Mouse (Mus musculus) C2C12 (cell line): ENCODE results near the gene H2-M10.6. TPM values are rescaled to one million over a fixed set of nuclear protein-coding genes. Genes with fewer than 3 reads are reported as not detected.

Experiments used
- H3K27me3 ChIP-seq: one replicate; pipeline ENCODE4 v1.6.1; 2011; ENCODE audit not compliant: control insufficient read depth, insufficient read depth, insufficient read length
- H3K36me3 ChIP-seq: one replicate; pipeline ENCODE4 v1.6.1; 2011; ENCODE audit not compliant: control insufficient read depth, insufficient read depth
- H3K4me3 ChIP-seq: one replicate; pipeline ENCODE4 v1.5.1; 2011; ENCODE audit warnings: mild to moderate bottlenecking, control low read depth; ENCODE audit not compliant: poor library complexity, insufficient read depth, severe bottlenecking
- H3K79me2 ChIP-seq: one replicate; pipeline ENCODE4 v1.6.1; 2011; ENCODE audit not compliant: control insufficient read depth, insufficient read depth
- H3K79me3 ChIP-seq: one replicate; pipeline ENCODE4 v1.6.1; 2011; ENCODE audit warnings: low read depth, control low read depth
- H3ac ChIP-seq: one replicate; pipeline ENCODE3; 2011; ENCODE audit warnings: low read depth; ENCODE audit not compliant: control insufficient read depth, insufficient read length
- CEBPB ChIP-seq: IDR thresholded peaks from one replicate; pipeline ENCODE4 v1.6.1; 2011; ENCODE audit warnings: low read depth, mild to moderate bottlenecking, control low read depth, moderate library complexity
- CTCF ChIP-seq: IDR thresholded peaks from one replicate; pipeline ENCODE4 v1.5.1; 2011; ENCODE audit not compliant: control insufficient read depth, insufficient read depth, insufficient read length
- FOSL1 ChIP-seq: IDR thresholded peaks from one replicate; pipeline ENCODE4 v1.8.0; 2011; ENCODE audit warnings: mild to moderate bottlenecking, low read length; ENCODE audit not compliant: poor library complexity, insufficient read depth, severe bottlenecking
- MAX ChIP-seq: IDR thresholded peaks from one replicate; pipeline ENCODE4 v1.6.1; 2011; ENCODE audit warnings: mild to moderate bottlenecking, control low read depth
- MYOD1 ChIP-seq: IDR thresholded peaks from one replicate; pipeline ENCODE4 v1.6.1; 2011; ENCODE audit warnings: low read depth; ENCODE audit not compliant: control insufficient read depth, insufficient read length
- MYOG ChIP-seq: IDR thresholded peaks from one replicate; pipeline ENCODE4 v1.6.1; 2011; ENCODE audit not compliant: control insufficient read depth, insufficient read length; ENCODE audit errors: extremely low read depth
- USF1 ChIP-seq: IDR thresholded peaks from one replicate; pipeline ENCODE4 v1.6.1; 2011; ENCODE audit warnings: low read depth, mild to moderate bottlenecking, control low read depth, moderate library complexity
- polyA plus RNA-seq: library from polyadenylated mRNA; unstranded; fragments of >200 nt; fragmentation: generic; extraction: Trizol; gene quantifications from one replicate; pipeline ENCODE4 v1.2.1, GENCODE M21; 2012; ENCODE audit warnings: missing spikeins

H2-M10.6 gene
- polyA plus RNA-seq, 1 experiment: not detected

- H3K27me3 ChIP-seq: peaks cover 1% of the 10 kb centered on the region
- peaks cover 5% of the 10 kb centered on the region for H3K79me3 ChIP-seq
- TF ChIP-seq CEBPB (no peak), FOSL1 (no peak)
- peaks cover 25% of the 10 kb centered on the region for H3K79me2 ChIP-seq
- no peak overlapping the region for H3ac ChIP-seq
- H3K36me3 ChIP-seq: peaks cover 6% of the 10 kb centered on the region
- no peak overlapping the region for H3K4me3 ChIP-seq
Measured at GRCm38 (mm10) chr17:36839001-36839400, 27.0 kb downstream of the H2-M10.6 start.

- peaks cover 5% of the 10 kb centered on the region for H3K79me3 ChIP-seq
- H3K36me3 ChIP-seq: peaks cover 6% of the 10 kb centered on the region
- no peak for TF ChIP-seq FOSL1
- no peak for TF ChIP-seq USF1
- no peak for TF ChIP-seq MYOG
- TF ChIP-seq CTCF: no peak
- no peak for TF ChIP-seq CEBPB
- TF ChIP-seq MYOD1: no peak
- TF ChIP-seq MAX: no peak
- no peak overlapping the region for H3ac ChIP-seq
- peaks cover 30% of the 10 kb centered on the region for H3K79me2 ChIP-seq
- H3K27me3 ChIP-seq: no peaks in the 10 kb centered on the region
- no peak overlapping the region for H3K4me3 ChIP-seq
Measured at GRCm38 (mm10) chr17:36839931-36840330, 28.0 kb downstream of the H2-M10.6 start.

- no peak for TF ChIP-seq MYOG
- Histone ChIP-seq H3K79me3 (peaks cover 5% of the 10 kb centered on the region), H3K4me3 (no peak overlapping the region), H3K27me3 (no peaks in the 10 kb centered on the region), H3K36me3 (peaks cover 6% of the 10 kb centered on the region), H3ac (no peak overlapping the region), H3K79me2 (peaks cover 30% of the 10 kb centered on the region)
Measured at GRCm38 (mm10) chr17:36840961-36841445, 29.0 kb downstream of the H2-M10.6 start.

- TF ChIP-seq MYOG (no peak), USF1 (no peak), MYOD1 (no peak)
- peaks cover 19% of the 10 kb centered on the region for H3K79me2 ChIP-seq
- H3K79me3 ChIP-seq: peaks cover 3% of the 10 kb centered on the region
- peaks cover 6% of the 10 kb centered on the region for H3K36me3 ChIP-seq
- H3K4me3 ChIP-seq: no peak overlapping the region
- no peak overlapping the region for H3ac ChIP-seq
- no peaks in the 10 kb centered on the region for H3K27me3 ChIP-seq
Measured at GRCm38 (mm10) chr17:36843696-36844095, 31.7 kb downstream of the H2-M10.6 start.

DNA sequence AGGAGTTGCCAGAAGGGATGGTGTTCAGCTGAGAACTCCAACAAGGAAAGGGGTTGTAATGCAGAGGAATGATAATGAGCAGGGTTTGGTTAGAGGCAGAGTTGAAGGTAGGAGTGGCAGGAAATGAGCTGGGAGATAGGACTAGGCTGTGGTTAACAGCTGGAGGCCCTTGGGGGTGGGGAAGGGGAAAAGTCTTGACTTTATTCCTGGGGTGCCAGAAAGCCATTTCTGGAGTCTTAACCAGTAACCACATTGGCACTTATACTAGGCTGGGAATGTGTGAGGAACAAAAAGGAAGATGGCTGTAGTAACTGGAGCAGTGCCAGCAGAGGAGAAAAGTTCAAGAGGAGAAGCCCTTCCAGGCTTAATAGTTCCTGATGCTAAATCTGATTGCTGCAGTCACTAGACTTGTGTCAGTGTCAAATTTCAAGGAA lies 32.3 kb downstream of the H2-M10.6 start:
- Histone ChIP-seq H3K4me3 (no peak overlapping the region), H3K27me3 (no peaks in the 10 kb centered on the region)
- TF ChIP-seq MAX: no peak
- no peak for TF ChIP-seq MYOG
- no peak for TF ChIP-seq CTCF
- TF ChIP-seq USF1: no peak
- TF ChIP-seq FOSL1: no peak
- TF ChIP-seq MYOD1: no peak
- TF ChIP-seq CEBPB: no peak

GRCm38 (mm10) chr17:36844725-36845124 lies 32.8 kb downstream of the H2-M10.6 start:
- peaks cover 3% of the 10 kb centered on the region for H3K79me3 ChIP-seq
- H3ac ChIP-seq: no peak overlapping the region
- TF ChIP-seq MYOD1: no peak
- no peak for TF ChIP-seq CEBPB
- no peak for TF ChIP-seq MYOG
- no peak for TF ChIP-seq CTCF
- no peak for TF ChIP-seq MAX
- TF ChIP-seq USF1: no peak
- no peak for TF ChIP-seq FOSL1
- H3K79me2 ChIP-seq: peaks cover 13% of the 10 kb centered on the region
- H3K27me3 ChIP-seq: no peaks in the 10 kb centered on the region
- peaks cover 6% of the 10 kb centered on the region for H3K36me3 ChIP-seq
- no peak overlapping the region for H3K4me3 ChIP-seq

More for the DNA sequence above, 32.3 kb downstream of the H2-M10.6 start:
- Histone ChIP-seq H3ac (no peak overlapping the region), H3K79me3 (peaks cover 3% of the 10 kb centered on the region), H3K79me2 (peaks cover 13% of the 10 kb centered on the region), H3K36me3 (peaks cover 6% of the 10 kb centered on the region)
